ENCODE assay signal across 7 mouse cellular contexts in the genomic region with DNA sequence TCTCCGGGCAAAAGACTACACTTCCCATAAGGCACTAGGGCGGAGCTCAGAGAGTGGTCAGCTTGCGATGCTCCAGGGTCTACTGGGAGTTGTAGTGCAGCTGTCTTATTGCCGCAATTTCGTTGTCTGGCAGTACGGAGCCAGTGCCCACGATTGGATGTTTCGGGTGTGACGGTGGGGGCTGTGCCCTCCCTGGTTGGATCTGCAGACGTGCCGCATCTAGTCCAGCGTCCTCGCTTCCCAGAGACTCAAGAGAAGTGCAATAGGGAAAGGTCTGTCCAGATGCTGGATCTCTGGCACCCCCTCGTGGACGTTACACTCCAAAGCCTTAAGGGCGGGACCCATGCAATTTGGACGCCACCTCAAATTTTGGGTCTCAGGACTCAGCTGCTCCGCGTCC. TPM values are rescaled to one million over a fixed set of nuclear protein-coding genes. Genes with fewer than 3 reads are reported as not detected.
DNase-seq lines count a peak whose midpoint lies in the region; ATAC-seq lines count a peak whose summit lies in the region.

No protein-coding gene starts in this region.

- H3K4me3 ChIP-seq in intestine, embryonic 15.5 days (replicated peaks) = peak overlapping the region; percentile 31
- H3K4me3 ChIP-seq in midbrain, embryonic 11.5 days (ENCODE audit: low read depth, low read length) = peak overlapping the region; percentile 30

- WGBS in intestine, embryonic 15.5 days = 3% methylated on average over 19 of the region's 19 CpGs
- 4% methylated on average over 19 of the region's 19 CpGs for WGBS in midbrain, embryonic 11.5 days

- H3K9me3 ChIP-seq in intestine, embryonic 15.5 days = no peaks in the 10 kb centered on the region
- H3K9me3 ChIP-seq in midbrain, embryonic 11.5 days (ENCODE audit: control insufficient read depth, low read length) = no peaks in the 10 kb centered on the region

- 0 out of 2 replicates have a peak, but pooled peaks cover 4% of the 10 kb centered on the region for H3K4me1 ChIP-seq in intestine, embryonic 15.5 days (replicated peaks)
- H3K4me1 ChIP-seq in midbrain, embryonic 11.5 days (ENCODE audit: control insufficient read depth, insufficient read depth, low read length) = peaks cover 2% of the 10 kb centered on the region; the same call in 1 of the 2 replicates

- peak overlapping the region; percentile 53 for H3K4me2 ChIP-seq in intestine, embryonic 15.5 days (replicated peaks)
- peak overlapping the region; percentile 36 for H3K4me2 ChIP-seq in midbrain, embryonic 11.5 days

- ATAC-seq in intestine, embryonic 15.5 days = peak; percentile 97
- ATAC-seq in midbrain, embryonic 11.5 days (ENCODE audit: low FRiP score) = peak; percentile 97

- intact Hi-C loops in gastrocnemius, postnatal 36 days (cut with DNase I) = loop anchor here (2.0 kb wide), 1 partner anchor 32 kb away; no protein-coding TSS in a partner anchor
- intact Hi-C loops in left cerebral cortex, postnatal 25 days (cut with DNase I) = no loop called here

- H3K27me3 ChIP-seq in intestine, embryonic 15.5 days (replicated peaks) = no peaks in the 10 kb centered on the region
- H3K27me3 ChIP-seq in midbrain, embryonic 11.5 days (ENCODE audit: control insufficient read depth, insufficient read depth, low read length) = no peaks in the 10 kb centered on the region

- no peak overlapping the region for H3K9ac ChIP-seq in intestine, embryonic 15.5 days
- peak overlapping the region; percentile 45; the same call in 1 of the 2 replicates for H3K9ac ChIP-seq in midbrain, embryonic 11.5 days (ENCODE audit: low read length)

- peaks cover 9% of the 10 kb centered on the region for H3K36me3 ChIP-seq in intestine, embryonic 15.5 days
- H3K36me3 ChIP-seq in midbrain, embryonic 11.5 days (ENCODE audit: control insufficient read depth, insufficient read depth, low read length) = no peaks in the 10 kb centered on the region

- peak; percentile 95 for DNase-seq in adrenal gland, adult 2 months
- DNase-seq in embryo, embryonic 11.5 days (ENCODE audit: low read depth, low spot score) = peak; percentile 90
- peak; percentile 89 to 92 for DNase-seq in gastrocnemius, postnatal 36 days
- DNase-seq in left cerebral cortex, postnatal 25 days (ENCODE audit: low spot score in 2 of 2) = peak; percentile 94 to 100
- peak; percentile 98 for DNase-seq in midbrain, embryonic 11.5 days (ENCODE audit: low spot score, missing footprints)
- DNase-seq in skeletal muscle tissue, adult 2 months (ENCODE audit: low read depth, low spot score) = peak; percentile 98

- no peak overlapping the region for H3K27ac ChIP-seq in intestine, embryonic 15.5 days
- no peak overlapping the region for H3K27ac ChIP-seq in midbrain, embryonic 11.5 days (ENCODE audit: low read depth, low read length)

RNA-seq across cellular contexts. Expression of a gene that starts 19.2 kb away (rescaled TPM):
- total RNA-seq in adrenal gland, adult 2 months (2021) = 100 to 1,000 TPM; 213 to 292 TPM
- polyA plus RNA-seq in adrenal gland, adult 2 months (2012; rRNA removed) = 166 and 170 TPM in 2 replicates
- total RNA-seq in gastrocnemius, postnatal 36 days (2021) = 10 to 100 TPM; 55.7 to 86.8 TPM
- polyA plus RNA-seq in intestine, embryonic 15.5 days (2015; fragmentation: Nextera tagmentation; extraction: Ambion mirVana) = 59.5 and 67.6 TPM in 2 replicates
- 10 to 100 TPM; 23.0 to 23.6 TPM for total RNA-seq in left cerebral cortex, postnatal 25 days (2021)
- 22.5 and 24.7 TPM in 2 replicates for polyA plus RNA-seq in midbrain, embryonic 11.5 days (2014; fragmentation: Nextera tagmentation; extraction: Ambion mirVana)

RNA-seq across cellular contexts. Expression of a gene that starts 26.1 kb away (rescaled TPM):
- total RNA-seq in adrenal gland, adult 2 months (2021) = not detected
- polyA plus RNA-seq in adrenal gland, adult 2 months (2012; rRNA removed) = 0.15 and 0.16 TPM in 2 replicates
- total RNA-seq in gastrocnemius, postnatal 36 days (2021) = not detected
- polyA plus RNA-seq in intestine, embryonic 15.5 days (2015; fragmentation: Nextera tagmentation; extraction: Ambion mirVana) = 0.18 and 0.30 TPM in 2 replicates
- total RNA-seq in left cerebral cortex, postnatal 25 days (2021) = not detected
- polyA plus RNA-seq in midbrain, embryonic 11.5 days (2014; fragmentation: Nextera tagmentation; extraction: Ambion mirVana) = not detected in 2 replicates

RNA-seq across cellular contexts. Expression of a gene that starts 27.9 kb away (rescaled TPM):
- not detected for total RNA-seq in adrenal gland, adult 2 months (2021)
- polyA plus RNA-seq in adrenal gland, adult 2 months (2012; rRNA removed) = not detected in 2 replicates
- not detected for total RNA-seq in gastrocnemius, postnatal 36 days (2021)
- polyA plus RNA-seq in intestine, embryonic 15.5 days (2015; fragmentation: Nextera tagmentation; extraction: Ambion mirVana) = 0.38 and 0.73 TPM in 2 replicates
- under 1 TPM in 1 of 2 experiments, not detected in 1; 0.21 TPM for total RNA-seq in left cerebral cortex, postnatal 25 days (2021)
- polyA plus RNA-seq in midbrain, embryonic 11.5 days (2014; fragmentation: Nextera tagmentation; extraction: Ambion mirVana) = not detected in 2 replicates

RNA-seq across cellular contexts. Expression of a gene that starts 32.4 kb away (rescaled TPM):
- under 1 TPM; 0.28 to 0.29 TPM for total RNA-seq in adrenal gland, adult 2 months (2021)
- 0.65 and 0.89 TPM in 2 replicates for polyA plus RNA-seq in adrenal gland, adult 2 months (2012; rRNA removed)
- not detected for total RNA-seq in gastrocnemius, postnatal 36 days (2021)
- 0.13 TPM in 1 of 2 replicates, not detected in the other for polyA plus RNA-seq in intestine, embryonic 15.5 days (2015; fragmentation: Nextera tagmentation; extraction: Ambion mirVana)
- not detected for total RNA-seq in left cerebral cortex, postnatal 25 days (2021)
- polyA plus RNA-seq in midbrain, embryonic 11.5 days (2014; fragmentation: Nextera tagmentation; extraction: Ambion mirVana) = 0.10 and 0.29 TPM in 2 replicates

RNA-seq across cellular contexts. Expression of a gene that starts 34.5 kb away (rescaled TPM):
- total RNA-seq in adrenal gland, adult 2 months (2021) = 1 to 10 TPM; 2.3 TPM
- polyA plus RNA-seq in adrenal gland, adult 2 months (2012; rRNA removed) = 1.5 and 2.3 TPM in 2 replicates
- 1 to 10 TPM; 1.9 to 2.8 TPM for total RNA-seq in gastrocnemius, postnatal 36 days (2021)
- 2.1 and 2.8 TPM in 2 replicates for polyA plus RNA-seq in intestine, embryonic 15.5 days (2015; fragmentation: Nextera tagmentation; extraction: Ambion mirVana)
- total RNA-seq in left cerebral cortex, postnatal 25 days (2021) = under 1 TPM in 1 of 2 experiments, not detected in 1; 0.25 TPM
- 0.10 and 0.12 TPM in 2 replicates for polyA plus RNA-seq in midbrain, embryonic 11.5 days (2014; fragmentation: Nextera tagmentation; extraction: Ambion mirVana)
